Mouse (Mus musculus): ENCODE data around the gene Gtf3c3. TPM values are rescaled to one million over a fixed set of nuclear protein-coding genes. Genes with fewer than 3 reads are reported as not detected.
A peak's percentile ranks its signal among the peaks of the same experiment; 100 is the strongest.

Gene Gtf3c3
- 10 to 100 TPM; 15.5 to 21.6 TPM for total RNA-seq (2021)
- long read RNA-seq, experiment 1, full-length matches to known transcripts, result 14 of 19 reads
- long read RNA-seq, experiment 1, partial matches to known transcripts, result 3 of 19 reads
- long read RNA-seq, experiment 1, other reads (novel, unspliced or antisense), result 2 of 19 reads
- long read RNA-seq, experiment 2, full-length matches to known transcripts, result 11 of 14 reads
- long read RNA-seq, experiment 2, partial matches to known transcripts, result 0 of 14 reads
- long read RNA-seq, experiment 2, other reads (novel, unspliced or antisense), result 3 of 14 reads

- DNase-seq (ENCODE audit: low spot score in 2 of 2), result peak; percentile 68 to 81
Observed at GRCm38 (mm10) chr1:54438340-54439079, at the start of gene Gtf3c3. Gene Gtf3c3, minus strand, starts transcription at chr1:54438971.

DNA sequence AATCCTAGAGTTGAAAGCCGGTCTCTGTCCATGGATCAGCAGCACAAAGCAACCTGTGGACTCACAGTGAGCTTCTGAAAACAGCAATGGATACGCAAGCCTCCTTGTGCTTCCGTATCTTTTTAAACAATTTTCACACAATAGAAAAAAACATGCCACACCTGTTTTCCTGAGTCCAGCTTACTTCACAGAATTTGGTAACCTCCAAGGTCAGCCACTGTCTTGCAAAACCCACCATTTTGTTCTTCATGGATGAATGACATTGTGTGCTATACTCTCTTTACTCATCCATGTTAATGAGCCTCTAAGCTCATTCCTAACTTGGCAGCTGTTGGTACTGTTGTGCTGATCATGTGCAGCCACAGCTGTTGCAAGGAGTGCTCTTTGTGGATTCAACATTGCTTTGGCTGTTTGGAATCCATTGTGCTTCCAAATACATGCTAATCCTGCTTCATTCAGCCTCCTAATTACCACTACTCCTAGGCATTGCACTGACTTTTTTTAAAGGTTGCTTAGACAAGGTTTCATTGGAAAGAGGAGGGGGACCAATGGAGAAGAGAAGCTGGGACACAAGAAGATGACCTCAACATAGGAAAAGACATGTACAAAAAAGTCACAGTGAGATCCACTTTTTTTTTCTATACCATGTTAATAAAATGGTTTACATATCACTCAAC, 46.1 kb upstream of the Gtf3c3 start:
- DNase-seq (ENCODE audit: low spot score in 2 of 2), result no peak

GRCm38 (mm10) chr1:54480491-54480890, 41.7 kb upstream of the Gtf3c3 start:
- DNase-seq (ENCODE audit: low spot score in 2 of 2), result no peak

DNA sequence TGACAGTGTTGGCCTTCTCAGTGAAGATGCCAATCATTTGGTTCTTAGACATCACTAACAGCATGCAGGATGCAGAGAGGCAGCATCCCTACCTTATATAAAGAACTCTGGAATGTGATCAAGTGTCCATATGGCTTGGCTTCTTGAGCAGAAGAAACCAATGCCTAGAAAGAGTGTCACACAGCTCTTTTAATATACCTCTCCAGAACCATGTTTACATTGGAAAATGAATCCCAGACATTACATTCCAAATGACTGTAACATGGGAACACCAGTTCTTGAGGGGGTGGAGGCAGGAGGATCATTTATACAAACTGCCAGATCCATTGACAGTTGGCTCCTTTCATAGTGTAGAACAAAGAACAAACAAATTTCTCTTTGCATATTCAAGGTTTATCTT, 29.9 kb upstream of the Gtf3c3 start:
- DNase-seq (ENCODE audit: low spot score in 2 of 2), result no peak

- DNase-seq (ENCODE audit: low spot score in 2 of 2), result no peak
Observed at GRCm38 (mm10) chr1:54467366-54467765, 28.6 kb upstream of the Gtf3c3 start.

DNA sequence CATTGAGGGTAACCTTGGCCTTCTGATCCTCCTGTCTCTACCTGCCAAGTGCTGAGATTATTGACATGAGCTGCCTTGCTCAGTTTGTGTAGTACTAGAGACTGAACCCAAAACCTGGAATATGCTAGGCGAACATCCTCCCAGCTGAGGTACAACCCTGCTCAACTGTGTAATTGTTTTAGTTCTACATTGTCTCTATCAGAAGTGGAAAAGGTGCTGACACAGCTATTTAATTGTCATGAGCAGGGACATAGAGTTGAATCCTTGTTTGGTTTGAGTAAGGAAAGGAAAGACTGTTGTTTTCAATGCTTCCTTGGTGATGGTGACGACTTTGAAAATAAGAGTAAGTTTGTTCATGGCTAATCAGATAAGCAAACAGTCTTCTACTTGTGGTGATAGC, 13.3 kb upstream of the Gtf3c3 start:
- DNase-seq (ENCODE audit: low spot score in 2 of 2), result no peak

DNA sequence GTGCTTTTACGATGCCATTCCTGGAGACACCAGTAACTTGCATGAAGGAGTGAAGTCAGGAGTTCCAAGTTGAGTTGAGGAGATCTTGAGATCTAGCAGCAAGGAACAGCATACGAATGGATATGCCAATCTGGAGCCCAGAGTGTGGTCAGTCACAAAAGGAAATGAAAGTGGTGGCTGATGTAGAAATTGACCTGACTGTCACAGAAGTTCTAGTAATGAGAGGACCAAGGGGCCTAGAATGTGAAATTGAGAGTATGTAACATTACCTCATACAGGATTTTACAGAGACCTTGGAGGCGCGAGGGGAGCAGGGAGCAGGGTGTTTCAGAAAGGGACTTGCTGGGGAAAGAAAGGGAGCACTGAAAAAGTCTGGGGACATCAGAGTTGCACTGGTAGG, 10.1 kb upstream of the Gtf3c3 start:
- DNase-seq (ENCODE audit: low spot score in 2 of 2), result no peak

DNA sequence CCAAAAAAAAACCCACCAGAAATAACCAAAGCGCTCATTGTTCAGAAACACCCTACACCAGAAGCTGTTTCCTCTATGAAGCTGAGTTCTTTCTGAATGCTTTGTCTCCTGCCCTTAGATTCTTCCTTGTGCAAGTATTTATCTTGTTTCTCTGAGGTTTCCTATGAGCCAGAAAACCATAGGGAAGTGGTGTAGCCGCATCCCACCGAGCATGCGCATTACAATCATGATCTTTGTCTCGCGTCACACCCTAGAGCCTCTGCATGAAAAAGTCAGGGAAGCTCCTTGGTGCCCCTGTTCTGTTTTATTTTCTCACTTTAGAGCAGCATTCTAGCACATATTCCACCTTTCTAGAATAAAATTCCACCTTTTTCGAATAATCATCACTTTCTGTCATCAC, 4.9 kb upstream of the Gtf3c3 start:
- DNase-seq (ENCODE audit: low spot score in 2 of 2), result no peak

DNA sequence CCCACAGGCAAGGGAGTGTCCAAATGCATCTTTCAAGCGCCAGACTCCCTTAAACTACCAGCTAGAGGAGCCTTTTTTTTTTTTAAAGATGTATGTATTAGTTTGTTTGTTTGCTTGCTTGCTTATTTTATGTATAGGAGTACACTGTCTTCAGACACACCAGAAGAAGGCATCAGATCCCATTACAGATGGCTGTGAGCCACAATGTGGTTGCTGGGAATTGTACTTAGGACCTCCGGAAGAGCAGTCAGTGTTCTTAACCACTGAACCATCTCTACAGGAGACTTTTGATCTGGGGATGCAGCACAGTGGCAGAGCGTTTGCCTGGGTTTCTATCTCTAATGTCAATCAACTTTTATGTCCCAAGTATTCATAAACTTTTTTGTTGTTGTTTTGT, 307 bp upstream of the Gtf3c3 start:
- no peak for DNase-seq (ENCODE audit: low spot score in 2 of 2)

DNA sequence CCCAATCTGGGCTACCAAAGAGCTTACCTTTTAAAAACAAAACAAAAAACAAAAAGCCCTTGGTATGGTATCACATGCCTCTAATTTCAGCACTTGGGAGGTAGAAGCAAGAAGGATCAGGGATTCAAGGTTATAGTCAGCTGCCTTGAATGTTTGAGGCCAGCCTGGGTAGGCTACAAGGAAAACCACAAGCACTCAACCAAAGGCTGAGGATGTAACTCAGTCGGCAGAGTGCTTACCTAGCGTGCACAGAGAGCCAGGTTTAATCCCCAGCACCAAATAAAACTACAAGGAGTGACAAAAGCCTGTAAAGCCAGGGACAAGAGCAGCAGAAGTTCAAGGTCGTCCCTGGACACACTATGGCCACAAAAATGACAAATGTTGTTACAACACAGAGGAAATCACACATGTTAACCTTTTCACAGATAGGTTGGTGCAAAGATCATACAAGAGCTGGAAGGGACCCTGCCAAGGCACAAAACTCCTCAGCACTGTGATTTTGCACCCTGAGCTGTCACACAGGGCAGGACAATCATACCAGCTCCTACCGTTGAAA, 16.5 kb downstream of the Gtf3c3 start:
- DNase-seq (ENCODE audit: low spot score in 2 of 2), result no peak

- no peak for DNase-seq (ENCODE audit: low spot score in 2 of 2)
Observed at GRCm38 (mm10) chr1:54421670-54422069, 17.1 kb downstream of the Gtf3c3 start.

- DNase-seq (ENCODE audit: low spot score in 2 of 2), result no peak
Observed at GRCm38 (mm10) chr1:54402736-54403135, 36.0 kb downstream of the Gtf3c3 start.

DNA sequence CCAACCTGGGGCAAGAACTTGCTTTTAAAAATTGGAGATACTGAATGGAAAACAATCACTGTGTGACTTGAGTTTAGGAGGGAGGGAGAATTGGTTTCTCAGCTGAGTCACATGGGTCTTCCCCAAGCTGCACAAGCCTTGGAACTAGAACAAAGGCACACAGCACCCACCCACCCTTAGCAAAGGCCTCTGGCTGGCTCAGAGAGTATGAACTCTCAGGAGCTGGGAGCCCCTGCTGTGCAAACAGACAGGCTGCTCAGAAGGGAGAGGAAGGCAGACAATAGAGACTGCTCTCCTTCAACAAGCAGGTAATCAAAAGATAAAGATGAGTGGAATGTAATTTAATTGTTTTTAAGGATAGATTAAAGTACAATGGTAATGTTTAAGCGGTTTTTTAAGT, 54.5 kb downstream of the Gtf3c3 start:
- DNase-seq (ENCODE audit: low spot score in 2 of 2), result no peak

DNA sequence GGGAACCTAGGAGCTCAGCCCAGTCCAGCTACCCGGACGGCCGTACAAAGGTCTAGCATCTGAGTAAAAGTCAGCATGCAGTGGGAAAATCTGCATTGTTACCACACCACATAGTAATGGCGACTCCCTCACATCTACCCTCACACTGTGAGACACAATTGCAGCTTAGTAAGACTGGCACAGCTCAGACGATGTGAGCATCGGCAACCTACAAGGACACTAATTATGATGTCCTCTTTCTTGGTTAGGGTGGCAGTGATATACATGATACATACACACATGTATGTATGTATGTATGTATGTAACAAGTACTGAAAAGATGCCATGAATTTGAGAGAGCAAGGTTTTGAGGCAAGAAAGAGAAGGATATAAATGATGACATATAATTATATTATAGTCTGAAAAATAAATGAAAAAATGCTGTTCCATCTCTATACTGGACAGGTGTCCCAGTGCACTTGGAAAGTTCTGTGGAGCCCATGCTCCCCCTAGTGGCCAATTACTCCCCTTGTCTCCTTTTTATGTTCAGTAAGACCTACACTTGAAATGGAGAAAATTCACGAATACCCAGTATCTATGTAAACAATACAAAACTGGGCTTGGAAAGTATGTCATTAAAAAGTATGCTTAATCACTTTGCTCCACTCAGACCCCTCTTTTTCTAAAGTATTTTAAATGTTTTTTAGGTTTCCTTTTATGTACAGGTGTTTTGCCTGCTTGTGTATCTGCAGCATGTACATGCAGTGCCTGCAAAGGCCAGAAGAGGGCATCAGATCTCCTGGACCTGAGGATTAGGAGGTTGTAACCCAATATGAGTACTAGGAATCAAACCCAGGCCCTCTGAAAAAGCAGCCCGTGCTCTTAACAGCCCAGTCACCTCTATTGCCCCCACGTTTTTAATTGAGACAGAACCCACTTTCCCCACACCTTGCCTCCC, 57.5 kb downstream of the Gtf3c3 start:
- DNase-seq (ENCODE audit: low spot score in 2 of 2), result peak in 1 of 2 experiments; percentile 57

DNA sequence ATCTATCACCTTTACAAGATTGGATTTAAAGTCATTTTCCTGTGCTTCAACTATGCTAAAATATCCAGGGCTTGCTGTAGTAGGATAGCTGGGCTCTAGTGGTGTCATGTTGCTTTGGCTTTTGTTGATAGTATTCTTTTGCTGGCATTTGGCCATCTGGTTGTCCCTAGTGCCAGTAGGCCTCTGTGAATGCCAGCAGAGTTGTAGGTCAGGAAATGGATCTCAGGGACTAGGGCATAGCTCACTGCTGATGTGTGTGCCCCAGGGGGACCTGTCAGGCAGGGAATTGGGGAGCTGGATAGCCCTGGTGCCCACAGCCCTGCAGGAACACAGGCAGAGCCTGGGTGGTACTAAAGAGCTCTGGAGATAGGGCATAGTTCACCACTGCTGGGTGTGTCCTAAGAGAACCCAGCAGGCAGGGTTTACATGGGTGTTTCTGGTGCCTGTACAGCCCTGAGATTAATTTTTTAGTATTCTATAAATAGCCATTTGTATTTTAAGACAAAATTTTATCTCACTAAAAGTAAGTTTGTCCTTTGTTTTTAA, 61.2 kb downstream of the Gtf3c3 start:
- DNase-seq (ENCODE audit: low spot score in 2 of 2), result no peak

GRCm38 (mm10) chr1:54356566-54356965, 82.2 kb downstream of the Gtf3c3 start:
- DNase-seq (ENCODE audit: low spot score in 2 of 2), result no peak

DNA sequence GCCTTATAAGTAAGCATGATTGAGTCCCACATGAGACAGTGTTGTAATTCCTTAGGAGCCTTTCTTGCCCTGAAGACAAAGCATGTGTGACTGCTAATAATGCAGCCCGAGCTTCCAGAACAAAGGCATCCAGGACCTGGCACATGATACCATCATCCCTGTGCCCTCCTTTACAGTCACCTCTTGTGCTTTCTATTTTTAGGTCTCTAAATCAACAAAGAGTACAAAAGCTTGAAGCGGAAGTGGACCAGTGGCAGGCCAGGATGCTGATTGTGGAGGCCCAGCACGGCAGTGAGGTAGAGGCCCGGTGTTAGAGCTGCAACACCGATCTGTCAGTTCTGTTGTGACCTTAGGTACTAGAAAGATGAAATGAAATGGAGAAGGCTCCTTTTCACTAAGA, 83.3 kb downstream of the Gtf3c3 start:
- DNase-seq (ENCODE audit: low spot score in 2 of 2), result no peak

DNA sequence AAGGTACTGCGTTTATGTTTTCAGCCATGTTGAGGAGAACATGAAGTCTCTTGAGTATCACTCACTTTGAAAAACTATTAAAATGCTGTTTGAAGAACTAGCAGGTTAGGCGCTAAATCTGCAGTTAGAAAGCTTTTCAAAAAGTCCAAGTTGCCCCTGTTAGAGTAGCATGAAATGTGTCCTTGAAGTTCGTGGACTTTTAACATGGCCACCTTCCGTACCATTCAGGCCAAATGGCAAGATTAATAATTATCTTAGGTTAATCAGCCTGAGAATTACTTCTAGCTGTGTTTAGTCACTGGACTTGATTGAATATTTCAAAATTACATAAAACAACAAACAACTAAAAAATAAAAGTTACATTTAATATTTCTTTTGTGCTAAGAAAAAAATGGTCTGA, 84.0 kb downstream of the Gtf3c3 start:
- DNase-seq (ENCODE audit: low spot score in 2 of 2), result no peak
